In the genomic region with DNA sequence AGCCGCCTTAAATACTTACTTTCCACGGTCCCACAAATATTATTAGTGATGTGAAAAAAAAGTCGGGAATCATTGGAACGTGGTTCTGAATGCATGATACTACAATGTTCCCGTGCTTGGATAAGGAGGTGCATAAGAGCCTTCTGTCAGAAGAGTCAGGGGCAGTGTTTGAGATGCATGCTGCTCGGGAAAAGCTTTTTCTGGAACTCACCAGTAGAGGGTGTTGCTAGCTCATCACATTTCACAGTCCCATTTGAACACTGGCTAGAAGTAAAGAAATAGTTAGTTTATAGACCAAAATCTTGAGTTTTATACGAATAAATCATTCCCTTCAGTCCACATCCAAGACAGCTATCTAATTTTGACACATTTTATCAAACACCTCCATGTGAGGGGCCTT, we compare ENCODE assay signal across 8 mouse cellular contexts. TPM values are rescaled to one million over a fixed set of nuclear protein-coding genes. Genes with fewer than 3 reads are reported as not detected.
DNase-seq lines count a peak whose midpoint lies in the region; ATAC-seq and TF ChIP-seq lines count a peak whose summit lies in the region.

No protein-coding gene starts in this region.

- H3K9ac ChIP-seq in hindbrain, embryonic 12.5 days = no peak overlapping the region
- H3K9ac ChIP-seq in midbrain, embryonic 12.5 days (replicated peaks) = no peak overlapping the region

- 0 out of 2 replicates have a peak, but pooled peaks cover 3% of the 10 kb centered on the region for H3K4me1 ChIP-seq in heart, embryonic 10.5 days
- H3K4me1 ChIP-seq in E14TG2a.4 (replicated peaks; ENCODE audit: low read depth, low read length) = no peaks in the 10 kb centered on the region
- no peaks in the 10 kb centered on the region for H3K4me1 ChIP-seq in hindbrain, embryonic 12.5 days
- H3K4me1 ChIP-seq in midbrain, embryonic 12.5 days = no peaks in the 10 kb centered on the region

- no peaks in the 10 kb centered on the region for H3K36me3 ChIP-seq in heart, embryonic 10.5 days
- H3K36me3 ChIP-seq in E14TG2a.4 (ENCODE audit: insufficient read depth, low read length) = no peaks in the 10 kb centered on the region
- H3K36me3 ChIP-seq in hindbrain, embryonic 12.5 days = no peaks in the 10 kb centered on the region
- no peaks in the 10 kb centered on the region for H3K36me3 ChIP-seq in midbrain, embryonic 12.5 days

- no peaks in the 10 kb centered on the region for H3K9me3 ChIP-seq in heart, embryonic 10.5 days
- no peaks in the 10 kb centered on the region for H3K9me3 ChIP-seq in E14TG2a.4 (ENCODE audit: low read length)
- no peaks in the 10 kb centered on the region for H3K9me3 ChIP-seq in hindbrain, embryonic 12.5 days (replicated peaks)
- no peaks in the 10 kb centered on the region for H3K9me3 ChIP-seq in midbrain, embryonic 12.5 days

- ATAC-seq in common myeloid progenitor, adult 5-6 weeks (replicated peaks; ENCODE audit: low read depth, poor library complexity, severe bottlenecking) = peak; percentile 98
- peak; percentile 67; the same call in 1 of the 2 replicates for ATAC-seq in hindbrain, embryonic 12.5 days (ENCODE audit: low FRiP score)
- peak; percentile 70; the same call in 1 of the 2 replicates for ATAC-seq in midbrain, embryonic 12.5 days (ENCODE audit: low FRiP score, low read depth)

- H3K27ac ChIP-seq in heart, embryonic 10.5 days = no peak overlapping the region
- no peak overlapping the region for H3K27ac ChIP-seq in hindbrain, embryonic 12.5 days
- no peak overlapping the region for H3K27ac ChIP-seq in midbrain, embryonic 12.5 days (replicated peaks)

- no peak overlapping the region for H3K4me3 ChIP-seq in heart, embryonic 10.5 days
- no peak overlapping the region for H3K4me3 ChIP-seq in E14TG2a.4 (replicated peaks; ENCODE audit: low read length)
- H3K4me3 ChIP-seq in hindbrain, embryonic 12.5 days = no peak overlapping the region
- H3K4me3 ChIP-seq in midbrain, embryonic 12.5 days = no peak overlapping the region

- no peaks in the 10 kb centered on the region for H3K27me3 ChIP-seq in heart, embryonic 10.5 days (ENCODE audit: insufficient read depth, poor library complexity, severe bottlenecking)
- H3K27me3 ChIP-seq in E14TG2a.4 (ENCODE audit: insufficient read depth, low read length) = no peaks in the 10 kb centered on the region
- no peaks in the 10 kb centered on the region for H3K27me3 ChIP-seq in hindbrain, embryonic 12.5 days
- no peaks in the 10 kb centered on the region for H3K27me3 ChIP-seq in midbrain, embryonic 12.5 days

- WGBS in heart, embryonic 10.5 days = 28% methylated on average over 7 of the region's 7 CpGs
- 30% methylated on average over 7 of the region's 7 CpGs for WGBS in hindbrain, embryonic 12.5 days
- 26% methylated on average over 7 of the region's 7 CpGs for WGBS in midbrain, embryonic 12.5 days

- no peak overlapping the region for H3K4me2 ChIP-seq in hindbrain, embryonic 12.5 days (replicated peaks)
- no peak overlapping the region for H3K4me2 ChIP-seq in midbrain, embryonic 12.5 days (replicated peaks)

- peak; percentile 41 for DNase-seq in heart, adult 8-10 months (ENCODE audit: low spot score)
- DNase-seq in heart, embryonic 10.5 days (ENCODE audit: low spot score) = no peak
- DNase-seq in layer of hippocampus, postnatal 10 days (ENCODE audit: low spot score in 2 of 2) = peak; percentile 28 to 53
- no peak for DNase-seq in urinary bladder, adult 2 months (ENCODE audit: low spot score)

- TF ChIP-seq CTCF in E14TG2a.4 (conservative IDR thresholded peaks at IDR 0.05; ENCODE audit: low read length) = peak; percentile 34

RNA-seq across cellular contexts. Expression of gene Otogl, which starts 53.2 kb away (rescaled TPM):
- under 1 TPM; 0.06 to 0.08 (median 0.06) TPM for total RNA-seq in heart, adult 8-10 months (2022)
- 0.06 and 0.10 TPM in 2 replicates for polyA plus RNA-seq in heart, embryonic 10.5 days (2016; fragmentation: Nextera tagmentation; extraction: Ambion mirVana)
- total RNA-seq in common myeloid progenitor, adult 5-6 weeks (2017) = 0.41 and 0.49 TPM in 2 replicates
- polyA plus RNA-seq in hindbrain, embryonic 12.5 days (2016; fragmentation: Nextera tagmentation; extraction: Ambion mirVana) = 0.27 and 0.63 TPM in 2 replicates
- total RNA-seq in layer of hippocampus, postnatal 10 days (2021) = 1 to 10 TPM; 1.1 to 1.5 TPM
- not detected in 2 replicates for polyA plus RNA-seq in midbrain, embryonic 12.5 days (2016; fragmentation: Nextera tagmentation; extraction: Ambion mirVana)
- 5.9 and 6.5 TPM in 2 replicates for polyA plus RNA-seq in urinary bladder, adult 2 months (2012; rRNA removed)

Comparison
In these comparisons a context has a peak if more than half of its experiments do, and no peak if none do; other contexts are left out.
1. DNase-seq: peak in heart, adult 8-10 months (single experiment) and layer of hippocampus, postnatal 10 days (2 of 2); none in heart, embryonic 10.5 days (single experiment) and urinary bladder, adult 2 months (single experiment).
2. Peak in every context shown above with its lines, with median percentiles within 50 percentile points of each other: ATAC-seq.